Mouse (Mus musculus) forebrain, postnatal 0 days (tissue): Measurements from ENCODE around the gene Rnf44. TPM values are rescaled to one million over a fixed set of nuclear protein-coding genes. Genes with fewer than 3 reads are reported as not detected.
A peak's percentile ranks its signal among the peaks of the same experiment; 100 is the strongest.

Experiments
- ATAC-seq: fragments of 200-750 bp; cut with Nextera tagmentation; 2 replicates; pipeline ENCODE4 v1.8.0; 2017; ENCODE audit warnings: mild to moderate bottlenecking, moderate library complexity
- DNase-seq: peaks from one replicate; pipeline ENCODE4 v3.0.0-alpha.2; 2015
- H3K27ac ChIP-seq: fragments of 300-500 bp; sonication (generic); 2 replicates; pipeline ENCODE4 v1.5.1; 2014; ENCODE audit warnings: low read depth, mild to moderate bottlenecking, antibody characterized with exemption, low read length, moderate library complexity, mixed read lengths
- H3K27me3 ChIP-seq: fragments of 300-500 bp; sonication (generic); 2 replicates; pipeline ENCODE4 v1.6.1; 2014; ENCODE audit warnings: mild to moderate bottlenecking, low read length, mixed read lengths; ENCODE audit not compliant: insufficient read depth
- H3K36me3 ChIP-seq: fragments of 300-500 bp; sonication (generic); 2 replicates; pipeline ENCODE4 v1.6.1; 2014; ENCODE audit warnings: mild to moderate bottlenecking, moderate library complexity; ENCODE audit not compliant: insufficient read depth
- H3K4me1 ChIP-seq: fragments of 300-500 bp; sonication (generic); 2 replicates; pipeline ENCODE4 v1.6.1; 2014; ENCODE audit warnings: antibody characterized with exemption; ENCODE audit not compliant: insufficient read depth
- H3K4me2 ChIP-seq: fragments of 300-500 bp; sonication (generic); 2 replicates; pipeline ENCODE4 v1.6.1; 2014; ENCODE audit warnings: low read depth, mild to moderate bottlenecking, moderate library complexity
- H3K4me3 ChIP-seq: fragments of 300-500 bp; sonication (generic); 2 replicates; pipeline ENCODE4 v1.5.1; 2014; ENCODE audit warnings: low read depth, low read length, mixed read lengths
- H3K9ac ChIP-seq: fragments of 300-500 bp; sonication (generic); 2 replicates; pipeline ENCODE4 v1.6.1; 2014; ENCODE audit warnings: mild to moderate bottlenecking
- H3K9me3 ChIP-seq: fragments of 300-500 bp; sonication (generic); 2 replicates; pipeline ENCODE4 v1.6.1; 2016; ENCODE audit warnings: low read length
- CTCF ChIP-seq: sonication (generic); IDR thresholded peaks from 2 replicates; pipeline ENCODE4 v1.5.1; 2016; ENCODE audit warnings: antibody characterized with exemption, control low read depth, low read depth
- WGBS: fragments of 180-500 bp; shearing (Covaris S2); extraction: QIAGEN DNeasy Blood & Tissue Kit; methylation state at CpG from one replicate; pipeline ENCODE4 v1.1.7; 2014; 5-methylcytosine and 5-hydroxymethylcytosine counted together
- polyA plus RNA-seq: library from polyadenylated mRNA; unstranded; fragments of >200 nt; fragmentation: Nextera tagmentation; extraction: Ambion mirVana; gene quantifications from 2 replicates; pipeline ENCODE4 v1.2.1, GENCODE M21; 2015
- total RNA-seq: library from RNA; depleted of rRNA; stranded (reverse); fragments of >200 nt; gene quantifications from 2 replicates; pipeline ENCODE4 v1.2.3, GENCODE M21; 2014

Rnf44 gene
- total and polyA plus RNA-seq, 2 experiments from 2014 or later = 50.8 to 56.3 TPM

DNA sequence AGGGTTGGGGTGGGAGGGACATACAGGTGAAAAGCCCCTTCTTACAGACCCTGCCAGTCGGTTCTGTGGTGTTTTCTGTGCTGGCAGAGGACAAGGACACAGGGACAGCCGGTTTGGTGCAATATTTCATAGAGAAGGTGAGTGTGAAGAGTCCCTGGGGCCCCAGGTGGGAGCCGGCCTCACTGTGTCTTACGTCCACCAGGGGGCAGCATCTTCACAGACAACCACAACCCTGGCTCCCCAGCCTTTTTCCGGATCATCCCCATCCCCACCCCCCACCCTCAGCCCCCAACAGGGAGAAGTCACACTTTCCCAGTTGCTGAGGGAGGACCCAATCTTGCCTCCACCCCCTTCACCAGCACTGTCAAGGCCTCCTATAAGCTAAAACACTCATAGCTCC lies 23.2 kb upstream of the Rnf44 start:
- peak; percentile 64 for ATAC-seq
- Histone ChIP-seq H3K9me3 (no peaks in the 10 kb centered on the region), H3K4me2 (no peak overlapping the region), H3K4me1 (no peaks in the 10 kb centered on the region), H3K36me3 (no peaks in the 10 kb centered on the region), H3K9ac (no peak overlapping the region), H3K27me3 (no peaks in the 10 kb centered on the region), H3K27ac (no peak overlapping the region), H3K4me3 (no peak overlapping the region)
- TF ChIP-seq CTCF = peak; percentile 76
- DNase-seq = peak; percentile 70
- 6% methylated on average over 5 of the region's 5 CpGs for WGBS

- H3K4me2 ChIP-seq = no peak overlapping the region
- TF ChIP-seq CTCF = no peak
Measured at GRCm38 (mm10) chr13:54714996-54715395, 21.3 kb upstream of the Rnf44 start.

GRCm38 (mm10) chr13:54714393-54714792 lies 20.7 kb upstream of the Rnf44 start:
- H3K4me1 ChIP-seq = no peaks in the 10 kb centered on the region
- H3K9ac ChIP-seq = no peak overlapping the region
- H3K4me3 ChIP-seq = no peak overlapping the region
- no peaks in the 10 kb centered on the region for H3K27me3 ChIP-seq
- peak; percentile 41; the same call in 1 of the 2 replicates for TF ChIP-seq CTCF
- no peaks in the 10 kb centered on the region for H3K36me3 ChIP-seq
- 52% methylated on average over 4 of the region's 4 CpGs for WGBS
- ATAC-seq (no peak), DNase-seq (no peak)
- H3K4me2 ChIP-seq = no peak overlapping the region
- no peaks in the 10 kb centered on the region for H3K9me3 ChIP-seq
- no peak overlapping the region for H3K27ac ChIP-seq

More at GRCm38 (mm10) chr13:54714996-54715395, 21.3 kb upstream of the Rnf44 start:
- H3K4me1 ChIP-seq = no peaks in the 10 kb centered on the region
- WGBS = 68% methylated on average over 10 of the region's 10 CpGs
- H3K27me3 ChIP-seq = no peaks in the 10 kb centered on the region
- ATAC-seq = no peak
- H3K9ac ChIP-seq = no peak overlapping the region
- no peak for DNase-seq
- H3K36me3 ChIP-seq = no peaks in the 10 kb centered on the region
- no peak overlapping the region for H3K27ac ChIP-seq
- no peaks in the 10 kb centered on the region for H3K9me3 ChIP-seq
- H3K4me3 ChIP-seq = no peak overlapping the region

DNA sequence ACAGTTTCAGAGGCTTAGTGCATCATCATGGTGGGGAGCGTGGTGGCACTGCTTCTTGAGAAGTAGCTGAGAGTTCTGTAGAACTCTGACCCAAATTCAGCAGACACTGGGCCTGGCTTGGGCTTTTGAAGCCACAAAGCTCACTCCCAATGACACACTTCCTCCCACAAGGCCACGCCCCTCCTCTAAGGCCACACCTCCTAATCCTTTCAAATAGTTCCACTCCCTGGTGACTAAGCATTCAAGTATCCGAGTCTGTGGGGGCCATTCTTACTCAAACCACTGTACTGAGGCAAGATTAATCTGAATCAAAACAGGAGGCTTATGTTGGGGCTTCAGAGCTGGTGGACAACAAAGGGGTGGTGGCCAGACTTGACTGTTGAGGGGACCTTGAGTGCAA lies 17.2 kb upstream of the Rnf44 start:
- Histone ChIP-seq H3K4me3 (no peak overlapping the region), H3K9ac (no peak overlapping the region), H3K4me2 (no peak overlapping the region), H3K36me3 (no peaks in the 10 kb centered on the region), H3K27ac (no peak overlapping the region), H3K27me3 (no peaks in the 10 kb centered on the region), H3K4me1 (no peaks in the 10 kb centered on the region), H3K9me3 (no peaks in the 10 kb centered on the region)
- ATAC-seq (no peak), DNase-seq (no peak)
- 76% methylated on average over 3 of the region's 3 CpGs for WGBS
- no peak for TF ChIP-seq CTCF

DNA sequence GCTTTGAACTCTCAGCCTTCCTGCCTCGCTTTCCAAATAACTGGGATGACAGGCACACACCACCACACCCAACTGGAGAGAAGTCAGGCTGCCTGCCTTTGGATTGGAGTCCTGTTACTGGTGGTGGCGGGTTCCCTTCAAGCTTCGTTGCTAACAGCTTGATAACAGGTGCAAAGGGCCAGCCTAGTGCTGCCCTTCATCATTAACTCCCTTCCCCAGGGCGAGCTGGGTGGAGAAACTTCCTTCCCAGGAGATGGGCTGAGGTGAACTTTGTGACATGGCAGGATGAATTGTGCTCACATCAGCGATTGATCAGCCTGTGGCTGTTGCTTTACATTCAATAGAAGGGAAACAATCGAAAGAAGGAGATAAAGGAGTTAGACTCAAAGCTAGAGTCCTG lies 11.2 kb upstream of the Rnf44 start:
- Histone ChIP-seq H3K4me2 (no peak overlapping the region), H3K9ac (no peak overlapping the region), H3K27me3 (no peaks in the 10 kb centered on the region), H3K27ac (no peak overlapping the region), H3K4me1 (no peaks in the 10 kb centered on the region), H3K9me3 (no peaks in the 10 kb centered on the region), H3K36me3 (no peaks in the 10 kb centered on the region), H3K4me3 (no peak overlapping the region)
- DNase-seq (no peak), ATAC-seq (no peak)
- WGBS = 52% methylated on average over 6 of the region's 6 CpGs
- no peak for TF ChIP-seq CTCF

DNA sequence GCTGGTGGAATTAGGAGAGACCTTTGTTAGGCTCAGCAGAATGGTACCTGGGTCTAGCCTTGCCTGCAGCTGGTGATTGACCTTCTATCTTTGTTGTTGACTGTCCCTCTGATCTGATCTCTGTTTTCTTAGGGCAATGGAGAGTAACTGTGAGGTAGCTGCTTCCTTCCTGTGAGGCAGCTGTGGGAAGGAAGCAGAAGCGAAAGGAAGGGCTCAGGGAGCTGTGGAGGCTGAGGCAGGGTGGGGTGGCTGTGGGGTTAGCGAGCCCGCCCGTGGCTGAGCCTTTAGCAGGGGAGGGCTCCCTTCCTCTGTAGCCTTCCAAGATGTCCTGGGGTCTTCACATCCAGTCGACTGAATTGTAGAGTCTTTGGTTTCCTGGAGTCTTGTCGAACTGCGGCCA lies 8.8 kb upstream of the Rnf44 start:
- no peak for DNase-seq
- ATAC-seq = no peak
- TF ChIP-seq CTCF = no peak
- Histone ChIP-seq H3K9ac (no peak overlapping the region), H3K27me3 (no peaks in the 10 kb centered on the region), H3K4me2 (no peak overlapping the region), H3K9me3 (no peaks in the 10 kb centered on the region), H3K27ac (no peak overlapping the region), H3K36me3 (no peaks in the 10 kb centered on the region), H3K4me1 (no peaks in the 10 kb centered on the region), H3K4me3 (no peak overlapping the region)
- 68% methylated on average over 7 of the region's 7 CpGs for WGBS

- 63% methylated on average over 5 of the region's 5 CpGs for WGBS
- Histone ChIP-seq H3K9ac (no peak within 1 kb of the TSS), H3K4me1 (no peaks in the 10 kb centered on the region), H3K27ac (no peak within 1 kb of the TSS), H3K27me3 (no peaks in the 10 kb centered on the region), H3K36me3 (no peaks in the 10 kb centered on the region), H3K9me3 (no peaks in the 10 kb centered on the region), H3K4me2 (no peak within 1 kb of the TSS), H3K4me3 (no peak within 1 kb of the TSS)
- TF ChIP-seq CTCF = no peak
- DNase-seq = no peak
- ATAC-seq = no peak
Measured at GRCm38 (mm10) chr13:54701243-54701642, 7.5 kb upstream of the Rnf44 start, which contains the start of gene Cdhr2. Cdhr2 (plus strand) TSS chr13:54701461.
